Mouse (Mus musculus) heart, adult 2 months (tissue): Measurements from ENCODE around the gene Mien1. TPM values are rescaled to one million over a fixed set of nuclear protein-coding genes. Genes with fewer than 3 reads are reported as not detected.

ENCODE experiments used
- DNase-seq, 2 experiments: peaks; one replicate each; pipeline ENCODE4 v3.0.0; 2021
- H3K27ac ChIP-seq: fragments of 200-600 bp; 2 replicates; pipeline ENCODE4 v1.8.1; 2022
- H3K27me3 ChIP-seq: fragments of 200-500 bp; 2 replicates; pipeline ENCODE4 v1.6.1; 2012; ENCODE audit warnings: mild to moderate bottlenecking, low read length, inconsistent platforms, mixed read lengths; ENCODE audit not compliant: control insufficient read depth, insufficient read depth
- H3K36me3 ChIP-seq: fragments of 200-500 bp; 2 replicates; pipeline ENCODE4 v1.6.1; 2012; ENCODE audit warnings: low read length, inconsistent platforms; ENCODE audit not compliant: control insufficient read depth, insufficient read depth
- H3K4me1 ChIP-seq: fragments of 200-500 bp; 2 replicates; pipeline ENCODE4 v1.6.1; 2011; ENCODE audit warnings: low read length; ENCODE audit not compliant: control insufficient read depth, insufficient read depth
- H3K4me3 ChIP-seq: fragments of 200-600 bp; 2 replicates; pipeline ENCODE4 v1.8.1; 2022
- H3K79me2 ChIP-seq: fragments of 200-500 bp; replicated peaks from 2 replicates; pipeline ENCODE4 v1.6.1; 2012; ENCODE audit warnings: mild to moderate bottlenecking, inconsistent platforms, low read length, moderate library complexity, mixed read lengths; ENCODE audit not compliant: control insufficient read depth, insufficient read depth
- H3K9ac ChIP-seq: fragments of 200-500 bp; 2 replicates; pipeline ENCODE4 v1.6.1; 2012; ENCODE audit warnings: low read depth, mild to moderate bottlenecking, control low read depth, inconsistent platforms, low read length, mixed read lengths
- CTCF ChIP-seq: fragments of 200-600 bp; IDR thresholded peaks from 2 replicates; pipeline ENCODE4 v1.8.1; 2022; ENCODE audit warnings: antibody characterized with exemption, mild to moderate bottlenecking, moderate library complexity
- EP300 ChIP-seq: fragments of 200-500 bp; IDR thresholded peaks from 2 replicates; pipeline ENCODE4 v1.6.1; 2011; ENCODE audit warnings: low read depth, low read length, control low read depth; ENCODE audit not compliant: insufficient read depth
- POLR2A ChIP-seq: fragments of 200-500 bp; IDR thresholded peaks from 2 replicates; pipeline ENCODE4 v1.6.1; 2011; ENCODE audit warnings: mild to moderate bottlenecking, low read depth, low read length, control low read depth; ENCODE audit not compliant: insufficient read depth
- WGBS: fragments of 180-500 bp; shearing (Covaris S2); methylation state at CpG from one replicate; pipeline ENCODE4 v1.1.7; 2018; 5-methylcytosine and 5-hydroxymethylcytosine counted together
- intact Hi-C: fragments of 180-260 bp; cut with DNase I; formaldehyde crosslinking; loops from one replicate; pipeline ENCODE4 v1.15.1; 2025
- polyA plus RNA-seq: library from polyadenylated mRNA; depleted of rRNA; stranded (reverse); fragments of >200 nt; gene quantifications from 2 replicates; pipeline ENCODE4 v1.2.3, GENCODE M21; 2012
- total RNA-seq, 2 experiments: library from RNA; stranded (reverse); gene quantifications; 2 replicates each; pipeline ENCODE4 v1.2.3; 2021

Mien1 gene
- total and polyA plus RNA-seq, 3 experiments = 53.5 to 63.6 (median 61.6) TPM

DNA sequence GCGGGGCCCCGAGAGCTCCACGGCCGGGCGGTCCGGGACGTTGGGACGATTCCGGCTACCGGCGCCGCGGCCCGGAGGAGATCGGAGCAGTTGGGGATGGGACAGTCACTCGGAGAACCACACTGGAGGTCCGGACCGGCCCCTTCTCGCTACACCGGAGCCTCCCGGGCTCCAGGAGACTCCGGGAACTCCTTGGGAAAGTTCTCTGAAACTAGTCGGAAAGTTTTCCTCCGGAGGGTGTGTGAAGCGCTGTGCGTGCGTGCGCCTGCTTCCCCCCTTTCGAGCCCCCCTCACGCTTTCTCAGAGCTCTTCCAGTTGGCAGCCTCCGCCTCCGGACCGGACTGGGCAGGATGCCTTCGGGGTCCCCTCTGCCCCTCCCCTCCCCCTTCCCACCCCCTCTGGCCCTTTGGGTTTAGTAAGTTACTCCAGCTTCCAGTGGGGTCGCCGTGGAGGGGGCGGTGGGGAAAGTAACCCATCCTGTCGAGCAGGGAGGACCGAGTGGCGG lies 25.9 kb downstream of the Mien1 start:
- 0% methylated on average over 40 of the region's 40 CpGs for WGBS
- Histone ChIP-seq H3K9ac (peak overlapping the region; percentile 87), H3K4me1 (peaks cover 7% of the 10 kb centered on the region), H3K27ac (peak overlapping the region; percentile 90), H3K36me3 (no peaks in the 10 kb centered on the region), H3K4me3 (peak overlapping the region; percentile 67), H3K79me2 (peaks cover 2% of the 10 kb centered on the region; the same call in 1 of the 2 replicates), H3K27me3 (no peaks in the 10 kb centered on the region)
- no peak for DNase-seq
- TF ChIP-seq CTCF (no peak), POLR2A (no peak), EP300 (no peak)
- intact Hi-C loops = no loop called here

GRCm38 (mm10) chr11:98412273-98412796 lies 26.5 kb downstream of the Mien1 start, which contains the start of gene Erbb2:
Gene Erbb2, plus strand, starts transcription at chr11:98412470.
- Histone ChIP-seq H3K27me3 (no peaks in the 10 kb centered on the region), H3K4me3 (peak within 1 kb of the TSS; percentile 67), H3K27ac (peak within 1 kb of the TSS; percentile 90), H3K4me1 (peaks cover 7% of the 10 kb centered on the region), H3K36me3 (no peaks in the 10 kb centered on the region), H3K79me2 (no peaks in the 10 kb centered on the region), H3K9ac (peak within 1 kb of the TSS; percentile 87)
- under 1% methylated on average over 48 of the region's 49 CpGs for WGBS
- TF ChIP-seq EP300 = no peak
- TF ChIP-seq CTCF = peak; percentile 19
- peak; percentile 81 for TF ChIP-seq POLR2A
- intact Hi-C loops = no loop called here
- DNase-seq = peak; percentile 82 to 84

DNA sequence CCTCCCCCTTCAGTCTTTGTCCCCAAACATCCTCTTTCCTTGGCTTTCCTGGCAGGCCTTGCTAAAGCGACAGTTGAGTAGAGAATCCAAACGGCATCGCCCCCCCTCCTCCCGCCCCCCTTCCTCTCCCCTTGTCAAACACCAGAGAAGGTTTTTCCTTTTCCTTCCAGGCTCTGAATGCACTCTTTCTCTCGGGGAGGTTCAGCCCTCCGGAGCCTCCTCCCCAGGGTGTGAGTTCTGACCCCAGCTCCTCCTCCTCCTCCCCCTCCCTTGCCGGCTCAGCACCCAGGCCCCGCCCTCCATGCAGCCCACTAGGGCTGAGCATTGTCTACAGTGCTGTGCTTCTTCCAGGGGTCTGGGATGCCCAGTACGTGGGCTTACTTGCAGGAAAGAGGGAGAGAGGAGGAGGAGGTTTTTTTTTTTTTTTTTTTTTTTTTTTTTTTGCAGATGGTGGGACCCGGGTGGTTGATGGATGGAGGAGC lies 29.4 kb downstream of the Mien1 start:
- 10% methylated on average over 8 of the region's 10 CpGs for WGBS
- Histone ChIP-seq H3K4me1 (peaks cover 2% of the 10 kb centered on the region), H3K36me3 (no peaks in the 10 kb centered on the region), H3K9ac (no peak overlapping the region), H3K27me3 (no peaks in the 10 kb centered on the region), H3K79me2 (no peaks in the 10 kb centered on the region), H3K27ac (no peak overlapping the region), H3K4me3 (no peak overlapping the region)
- intact Hi-C loops = no loop called here
- DNase-seq = no peak
- TF ChIP-seq CTCF (no peak), EP300 (no peak), POLR2A (no peak)

- 63% methylated on average over 8 of the region's 8 CpGs for WGBS
- no peaks in the 10 kb centered on the region for H3K79me2 ChIP-seq
- no peak overlapping the region for H3K27ac ChIP-seq
- H3K27me3 ChIP-seq = no peaks in the 10 kb centered on the region
- H3K4me1 ChIP-seq = peaks cover 2% of the 10 kb centered on the region
- no peak overlapping the region for H3K9ac ChIP-seq
- intact Hi-C loops = no loop called here
- TF ChIP-seq EP300 = no peak
- TF ChIP-seq POLR2A = no peak
- TF ChIP-seq CTCF = no peak
- no peak overlapping the region for H3K4me3 ChIP-seq
- no peak for DNase-seq
- H3K36me3 ChIP-seq = no peaks in the 10 kb centered on the region
Measured at GRCm38 (mm10) chr11:98408872-98409271, 29.9 kb downstream of the Mien1 start.

GRCm38 (mm10) chr11:98406621-98407020 lies 32.2 kb downstream of the Mien1 start:
- no peak for DNase-seq
- TF ChIP-seq EP300 (no peak), POLR2A (no peak), CTCF (no peak)
- no peaks in the 10 kb centered on the region for H3K27me3 ChIP-seq
- no peaks in the 10 kb centered on the region for H3K36me3 ChIP-seq
- no peaks in the 10 kb centered on the region for H3K4me1 ChIP-seq
- H3K9ac ChIP-seq = no peak overlapping the region
- intact Hi-C loops = no loop called here
- no peaks in the 10 kb centered on the region for H3K79me2 ChIP-seq
- H3K27ac ChIP-seq = no peak overlapping the region
- WGBS = 71% methylated on average over 6 of the region's 6 CpGs
- no peak overlapping the region for H3K4me3 ChIP-seq

DNA sequence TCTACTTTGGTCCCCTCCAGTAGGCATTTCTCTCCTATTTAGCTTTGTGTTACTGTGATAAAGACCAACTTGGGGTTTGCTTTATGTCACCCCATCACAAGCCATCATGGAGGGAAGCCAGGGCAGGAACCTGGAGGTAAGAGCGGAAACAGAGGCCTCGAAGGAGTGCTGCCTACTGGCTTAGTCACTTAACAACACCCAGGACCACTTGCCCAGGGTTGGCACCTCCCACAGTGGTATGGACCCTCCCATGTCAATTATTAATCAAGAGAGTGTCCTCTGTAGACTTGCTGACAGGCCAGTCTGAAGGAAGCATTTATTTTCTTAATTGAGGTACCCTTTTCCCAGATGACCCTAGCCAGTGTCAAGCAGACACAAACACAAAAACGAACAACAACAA lies 38.0 kb downstream of the Mien1 start:
- DNase-seq = no peak
- Histone ChIP-seq H3K27me3 (no peaks in the 10 kb centered on the region), H3K79me2 (no peaks in the 10 kb centered on the region), H3K36me3 (no peaks in the 10 kb centered on the region), H3K4me1 (peaks cover 4% of the 10 kb centered on the region), H3K9ac (no peak overlapping the region), H3K4me3 (peak overlapping the region; percentile 93), H3K27ac (peak overlapping the region; percentile 93)
- 53% methylated on average over 3 of the region's 3 CpGs for WGBS
- intact Hi-C loops = no loop called here
- TF ChIP-seq CTCF (no peak), EP300 (no peak), POLR2A (no peak)
